Mouse (Mus musculus): ENCODE data around the gene Ascc2.

DNA sequence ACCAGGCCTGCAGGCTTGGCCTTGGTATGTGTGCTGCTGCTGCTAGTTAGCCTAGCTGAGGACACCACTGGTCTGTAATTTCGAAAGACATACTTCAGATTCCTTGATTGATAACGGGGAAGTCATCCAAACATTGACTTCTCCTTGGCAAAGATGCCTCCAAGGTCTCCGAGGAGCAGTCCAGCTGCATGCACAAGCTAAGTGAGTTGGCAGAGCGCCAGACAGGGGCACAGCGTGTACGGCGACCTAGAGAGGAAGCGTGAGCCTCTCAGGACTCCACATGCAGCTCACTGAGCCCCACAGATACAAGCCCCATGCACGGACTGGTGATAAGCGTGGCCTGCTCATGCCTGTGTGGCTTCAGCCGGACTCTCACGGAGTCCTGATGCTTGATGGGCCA, 92.1 kb downstream of the Ascc2 start:
- TF ChIP-seq POLR2A (IDR thresholded peaks at IDR 0.05; ENCODE audit: low read depth, low read length) (no peak), CTCF (IDR thresholded peaks at IDR 0.05; ENCODE audit: extremely low read depth, insufficient read length, insufficient replicate concordance, low read depth, low read length) (no peak)

Measured in small intestine, adult 2 months (tissue).